Mouse (Mus musculus) testis, adult 2 months (tissue): ENCODE results near the gene 4931428F04Rik. TPM values are rescaled to one million over a fixed set of nuclear protein-coding genes. Genes with fewer than 3 reads are reported as not detected.
A peak's percentile ranks its signal among the peaks of the same experiment; 100 is the strongest.

ENCODE experiments used
- H3K27ac ChIP-seq: fragments of 200-500 bp; 2 replicates; pipeline ENCODE4 v1.5.1; 2012; ENCODE audit warnings: low read depth, low read length; ENCODE audit not compliant: control insufficient read depth, insufficient read depth
- H3K27me3 ChIP-seq: fragments of 200-500 bp; 2 replicates; pipeline ENCODE4 v1.6.1; 2012; ENCODE audit warnings: mild to moderate bottlenecking, low read length, moderate library complexity; ENCODE audit not compliant: control insufficient read depth, insufficient read depth
- H3K36me3 ChIP-seq: fragments of 200-500 bp; 2 replicates; pipeline ENCODE4 v1.6.1; 2012; ENCODE audit warnings: mild to moderate bottlenecking, low read length; ENCODE audit not compliant: control insufficient read depth, insufficient read depth
- H3K4me1 ChIP-seq: fragments of 200-500 bp; 2 replicates; pipeline ENCODE4 v1.6.1; 2012; ENCODE audit warnings: low read length; ENCODE audit not compliant: control insufficient read depth, insufficient read depth
- H3K4me3 ChIP-seq: fragments of 200-500 bp; 2 replicates; pipeline ENCODE4 v1.5.1; 2012; ENCODE audit warnings: low read depth, mild to moderate bottlenecking, low read length, moderate library complexity, mixed read lengths; ENCODE audit not compliant: control insufficient read depth
- CTCF ChIP-seq: fragments of 200-500 bp; IDR thresholded peaks from 2 replicates; pipeline ENCODE4 v1.5.1; 2012; ENCODE audit warnings: low read depth, mild to moderate bottlenecking, inconsistent platforms, low read length, moderate library complexity; ENCODE audit not compliant: control insufficient read depth, insufficient read depth, insufficient replicate concordance
- POLR2A ChIP-seq: fragments of 200-500 bp; IDR thresholded peaks from 2 replicates; pipeline ENCODE4 v1.6.1; 2012; ENCODE audit warnings: low read depth, mild to moderate bottlenecking, inconsistent platforms, low read length, moderate library complexity; ENCODE audit not compliant: control insufficient read depth
- polyA plus RNA-seq: library from polyadenylated mRNA; depleted of rRNA; stranded (reverse); fragments of >200 nt; gene quantifications from 2 replicates; pipeline ENCODE4 v1.2.3, GENCODE M21; 2012

The 4931428F04Rik gene
- polyA plus RNA-seq, 1 experiment = 78.2 TPM

DNA sequence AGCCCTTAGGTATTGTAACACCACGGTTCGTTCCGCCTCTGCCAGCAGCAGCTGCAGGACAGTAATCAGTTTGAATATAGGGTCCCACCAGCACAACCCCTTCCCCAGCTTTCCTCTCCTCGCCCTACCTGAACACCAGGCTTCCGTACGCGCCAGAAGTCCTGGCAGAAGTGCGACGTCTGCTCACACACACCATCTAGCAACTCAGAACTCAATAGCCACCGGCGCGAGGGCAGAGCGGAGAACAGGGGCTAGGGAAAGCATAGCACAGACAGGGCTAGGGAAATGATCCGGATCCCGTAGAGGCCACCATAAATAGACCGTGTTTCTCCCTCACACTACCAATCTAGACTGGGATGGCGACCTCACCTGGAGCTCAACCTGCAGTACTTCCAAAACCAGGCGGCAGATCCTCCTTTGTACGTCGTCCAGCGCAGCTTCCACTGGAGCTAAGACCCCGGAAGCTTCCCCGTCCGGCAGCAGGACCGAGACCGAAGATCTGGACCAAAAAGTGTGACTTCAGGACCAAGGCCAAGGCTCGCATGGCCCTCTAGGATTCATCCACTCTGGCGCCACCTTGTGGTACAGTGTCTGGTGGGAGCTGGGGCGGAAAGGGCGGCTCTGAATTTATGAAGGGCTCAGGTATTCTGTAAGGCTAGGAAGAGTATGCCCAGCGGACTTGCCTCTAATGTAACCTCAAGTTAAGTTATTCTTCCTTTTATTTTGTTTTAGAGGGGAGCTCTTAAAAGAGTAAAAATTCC, 1.1 kb upstream of the 4931428F04Rik start:
- no peaks in the 10 kb centered on the region; the same call in 1 of the 2 replicates for H3K27me3 ChIP-seq
- peak; percentile 89 for TF ChIP-seq CTCF
- TF ChIP-seq POLR2A = no peak
- H3K36me3 ChIP-seq = no peaks in the 10 kb centered on the region
- H3K4me1 ChIP-seq = peaks cover 17% of the 10 kb centered on the region
- H3K27ac ChIP-seq = no peak overlapping the region
- peak overlapping the region; percentile 95 for H3K4me3 ChIP-seq

DNA sequence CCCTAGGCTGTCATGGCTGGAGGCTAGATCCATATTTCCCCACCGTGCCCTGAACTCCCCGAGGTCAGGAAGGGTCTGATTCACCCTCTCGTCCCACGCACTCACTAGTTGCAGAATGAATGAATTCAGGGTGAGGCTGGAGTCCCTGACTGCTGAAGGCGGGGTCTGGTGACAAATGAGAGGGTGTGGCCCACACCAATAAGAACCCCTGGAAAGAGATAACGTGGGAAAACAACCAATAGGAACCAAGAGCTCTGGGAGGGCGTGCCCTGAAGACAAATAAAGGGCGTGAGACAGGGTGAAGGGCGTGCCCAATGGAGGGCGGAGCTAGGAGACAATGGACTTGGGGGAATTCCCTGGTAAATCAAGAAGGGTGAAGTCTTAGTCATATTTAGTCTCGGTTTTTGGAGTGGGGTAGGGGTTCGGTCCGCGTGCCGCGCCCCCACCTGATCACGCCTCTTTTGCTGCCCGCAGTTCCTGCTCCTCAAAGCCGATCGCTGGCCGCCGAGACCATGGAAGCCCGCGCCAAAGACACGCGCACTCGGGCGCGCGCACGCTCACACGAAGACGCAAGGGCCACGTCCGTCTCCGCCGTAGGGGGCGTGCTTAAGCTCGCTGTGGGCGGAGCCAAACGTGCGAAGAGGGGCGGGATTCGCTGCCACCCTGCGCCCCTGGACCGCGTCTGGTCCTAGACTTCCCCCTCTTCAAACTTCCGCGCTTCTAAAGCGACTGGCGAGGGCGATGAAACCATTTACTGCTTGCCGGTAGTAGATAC, 519 bp downstream of the 4931428F04Rik start:
- Histone ChIP-seq H3K36me3 (no peaks in the 10 kb centered on the region), H3K4me1 (peaks cover 17% of the 10 kb centered on the region), H3K4me3 (peak overlapping the region; percentile 95), H3K27ac (peak overlapping the region; percentile 63), H3K27me3 (no peaks in the 10 kb centered on the region; the same call in 1 of the 2 replicates)
- no peak for TF ChIP-seq CTCF
- no peak; the same call in none of the 2 replicates for TF ChIP-seq POLR2A

DNA sequence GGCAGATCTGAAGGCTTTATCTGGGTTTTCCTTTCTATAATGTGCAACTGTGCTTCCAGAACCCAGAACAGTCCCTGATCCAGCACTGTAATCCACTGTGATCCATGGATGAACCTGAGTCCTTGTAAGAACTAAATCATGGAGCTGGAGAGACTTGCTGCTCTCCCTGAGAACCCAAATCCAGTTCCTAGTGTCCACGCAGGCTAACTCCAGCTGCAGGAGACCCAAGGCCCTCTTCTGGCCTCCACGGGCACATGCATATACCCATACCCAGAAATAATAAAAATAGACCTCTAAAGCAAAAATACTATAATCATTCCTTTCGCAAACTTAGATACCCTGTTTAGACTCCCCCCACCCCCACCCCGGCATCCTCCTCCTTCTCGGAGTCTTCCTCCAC, 1.4 kb downstream of the 4931428F04Rik start:
- peak overlapping the region; percentile 95 for H3K4me3 ChIP-seq
- no peaks in the 10 kb centered on the region; the same call in 1 of the 2 replicates for H3K27me3 ChIP-seq
- H3K36me3 ChIP-seq = no peaks in the 10 kb centered on the region
- H3K4me1 ChIP-seq = peaks cover 17% of the 10 kb centered on the region
- TF ChIP-seq CTCF (no peak), POLR2A (no peak)
- H3K27ac ChIP-seq = no peak overlapping the region

DNA sequence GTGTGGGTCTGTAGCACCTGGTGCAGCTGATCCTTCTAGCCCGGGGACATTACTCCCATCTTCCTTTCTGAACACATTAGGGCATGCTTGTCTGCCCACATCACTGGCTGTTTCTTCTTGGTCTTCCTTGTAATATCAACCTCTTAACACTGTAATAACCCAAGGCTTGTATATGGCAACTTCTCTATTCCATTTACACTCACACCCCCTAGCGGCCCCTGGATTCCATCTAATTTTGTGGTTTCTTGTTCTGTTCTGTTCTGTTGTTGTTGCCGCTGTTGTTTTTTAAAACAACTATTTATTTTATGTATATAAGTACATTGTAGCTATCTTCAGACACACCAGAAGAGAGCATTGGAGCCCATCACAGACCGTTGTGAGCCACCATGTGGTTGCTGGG, 2.8 kb downstream of the 4931428F04Rik start:
- H3K4me1 ChIP-seq = peaks cover 17% of the 10 kb centered on the region
- no peak overlapping the region for H3K27ac ChIP-seq
- peak overlapping the region; percentile 58 for H3K4me3 ChIP-seq
- TF ChIP-seq CTCF = no peak
- TF ChIP-seq POLR2A = no peak
- H3K36me3 ChIP-seq = no peaks in the 10 kb centered on the region
- no peaks in the 10 kb centered on the region; the same call in 1 of the 2 replicates for H3K27me3 ChIP-seq

DNA sequence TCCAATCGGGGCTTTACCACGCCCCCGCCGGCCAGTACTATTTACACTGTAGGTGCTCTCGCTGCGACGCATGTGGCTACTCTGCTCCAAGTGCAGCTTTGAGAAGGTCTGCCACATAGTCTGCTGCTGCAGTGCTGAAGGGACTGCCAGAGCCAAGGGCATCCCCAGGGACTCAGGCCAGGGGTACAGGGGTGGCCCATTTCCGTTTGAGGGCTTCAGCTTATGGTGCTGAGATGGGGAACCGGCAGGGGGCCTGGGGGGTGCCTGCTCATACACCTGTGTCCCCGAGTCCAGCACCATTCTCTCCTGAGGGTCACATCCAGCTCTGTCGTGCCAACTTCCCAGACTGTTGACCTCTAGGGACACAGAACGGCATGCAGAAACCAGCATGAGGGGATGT, 4.2 kb downstream of the 4931428F04Rik start:
- Histone ChIP-seq H3K27ac (no peak overlapping the region), H3K4me3 (peak overlapping the region; percentile 23), H3K27me3 (no peaks in the 10 kb centered on the region; the same call in 1 of the 2 replicates), H3K36me3 (no peaks in the 10 kb centered on the region), H3K4me1 (peaks cover 14% of the 10 kb centered on the region)
- no peak for TF ChIP-seq CTCF
- no peak for TF ChIP-seq POLR2A

DNA sequence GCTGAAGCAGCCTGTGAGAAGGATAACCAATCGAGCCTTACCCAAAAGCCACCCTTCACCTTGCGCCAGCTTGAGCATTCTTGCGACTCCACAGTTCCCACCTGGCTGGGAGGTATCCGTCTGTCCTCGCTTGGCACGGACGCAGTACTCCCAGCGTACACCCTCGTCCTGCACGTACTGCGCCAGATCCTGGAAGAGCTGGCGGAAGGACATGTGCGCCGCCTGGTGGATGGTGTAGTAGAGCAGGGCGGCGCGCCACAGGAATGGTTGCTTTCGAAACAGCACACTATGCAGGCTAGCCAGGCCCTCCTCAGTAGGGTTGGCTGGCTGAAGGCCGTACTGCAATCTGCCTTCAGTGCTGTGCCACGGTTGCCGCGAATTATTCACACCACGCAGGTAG, 6.6 kb downstream of the 4931428F04Rik start:
- no peaks in the 10 kb centered on the region for H3K36me3 ChIP-seq
- H3K27ac ChIP-seq = no peak overlapping the region
- TF ChIP-seq CTCF = peak; percentile 76; the same call in 1 of the 2 replicates
- no peak for TF ChIP-seq POLR2A
- H3K27me3 ChIP-seq = no peaks in the 10 kb centered on the region
- peaks cover 7% of the 10 kb centered on the region for H3K4me1 ChIP-seq
- peak overlapping the region; percentile 23 for H3K4me3 ChIP-seq

DNA sequence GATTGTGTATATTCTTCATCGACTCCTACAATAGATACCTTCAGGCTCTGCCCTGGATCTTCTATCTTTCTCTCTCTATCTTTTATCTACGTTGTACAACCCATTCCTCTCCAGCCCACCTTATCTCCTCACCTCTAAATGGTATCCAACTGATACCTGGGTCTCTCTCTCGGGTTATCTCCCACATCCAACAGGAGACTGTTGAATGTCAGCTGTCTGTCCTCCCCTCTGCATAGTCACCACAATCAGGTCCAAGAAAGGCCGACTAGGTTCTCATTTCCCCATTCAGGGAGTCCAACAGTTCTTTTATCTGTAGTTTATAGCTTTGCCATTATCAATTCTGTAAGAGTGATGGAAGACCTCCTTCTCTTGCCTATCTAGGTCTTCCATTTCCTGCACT, 7.4 kb downstream of the 4931428F04Rik start:
- Histone ChIP-seq H3K4me3 (no peak overlapping the region), H3K27me3 (no peaks in the 10 kb centered on the region), H3K4me1 (peaks cover 7% of the 10 kb centered on the region), H3K36me3 (no peaks in the 10 kb centered on the region), H3K27ac (no peak overlapping the region)
- TF ChIP-seq POLR2A (no peak), CTCF (no peak)

DNA sequence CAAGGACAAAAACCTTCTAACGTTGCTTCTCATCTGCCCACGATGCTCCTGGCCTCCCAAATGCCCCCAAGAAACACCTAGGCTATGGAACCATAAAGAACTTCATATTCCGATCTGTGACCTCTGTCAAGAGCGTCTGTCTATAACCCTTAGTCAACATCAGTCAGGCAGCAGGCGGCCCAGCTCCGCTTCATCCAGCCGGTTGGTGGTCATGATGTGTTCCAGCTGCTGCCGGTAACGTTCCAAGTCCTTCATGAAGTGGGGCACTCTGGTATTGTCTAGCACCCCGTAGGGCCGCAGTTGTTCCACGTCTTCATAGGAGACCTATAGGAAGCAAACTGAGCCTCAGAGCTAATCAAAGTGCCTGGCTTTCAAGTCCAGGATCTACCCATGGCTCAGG, 7.8 kb downstream of the 4931428F04Rik start:
- H3K4me3 ChIP-seq = no peak overlapping the region
- TF ChIP-seq CTCF (no peak), POLR2A (no peak)
- peaks cover 7% of the 10 kb centered on the region for H3K4me1 ChIP-seq
- H3K36me3 ChIP-seq = no peaks in the 10 kb centered on the region
- no peak overlapping the region for H3K27ac ChIP-seq
- no peaks in the 10 kb centered on the region for H3K27me3 ChIP-seq
